Mouse (Mus musculus) megakaryocyte, embryonic 14.5 days (primary cell): ENCODE measurements around the gene Klhl26. TPM values are rescaled to one million over a fixed set of nuclear protein-coding genes. Genes with fewer than 3 reads are reported as not detected.

Experiments used
- H3K27me3 ChIP-seq: replicated peaks from 2 replicates; pipeline ENCODE3; 2012; ENCODE audit warnings: inconsistent platforms
- H3K36me3 ChIP-seq: replicated peaks from 2 replicates; pipeline ENCODE3; 2012; ENCODE audit warnings: low read length, inconsistent platforms, mixed read lengths
- H3K4me1 ChIP-seq: 2 replicates; pipeline ENCODE4 v1.6.1; 2012; ENCODE audit warnings: inconsistent platforms
- H3K4me3 ChIP-seq: replicated peaks from 2 replicates; pipeline ENCODE3; 2012; ENCODE audit warnings: moderate library complexity, mild to moderate bottlenecking, inconsistent platforms
- H3K9me3 ChIP-seq: 2 replicates; pipeline ENCODE4 v1.6.1; 2012; ENCODE audit warnings: inconsistent platforms
- FLI1 ChIP-seq: IDR thresholded peaks from 2 replicates; pipeline ENCODE4 v1.6.1; 2012; ENCODE audit warnings: low read length, inconsistent platforms, mixed read lengths
- GATA1 ChIP-seq: IDR thresholded peaks from 3 replicates; pipeline ENCODE4 v1.6.1; 2012; ENCODE audit warnings: mixed read lengths, low read length, inconsistent platforms, borderline replicate concordance
- polyA plus RNA-seq: library from polyadenylated mRNA; stranded (reverse); fragments of >175 nt; gene quantifications from 2 replicates; pipeline ENCODE4 v1.2.3, GENCODE M21; 2012; ENCODE audit warnings: low replicate concordance; ENCODE audit not compliant: insufficient read depth

Klhl26 gene
- polyA plus RNA-seq, 1 experiment = 10.3 TPM

GRCm38 (mm10) chr8:70414310-70414946 is 62.3 kb downstream of the Klhl26 start:
- Histone ChIP-seq H3K4me3 (peak overlapping the region; percentile 85), H3K36me3 (peaks cover 51% of the 10 kb centered on the region), H3K27me3 (no peaks in the 10 kb centered on the region), H3K4me1 (peaks cover 89% of the 10 kb centered on the region), H3K9me3 (no peaks in the 10 kb centered on the region)
- TF ChIP-seq GATA1 (no peak), FLI1 (no peak)

GRCm38 (mm10) chr8:70410281-70410680 is 66.5 kb downstream of the Klhl26 start:
- H3K27me3 ChIP-seq = no peaks in the 10 kb centered on the region
- peaks cover 75% of the 10 kb centered on the region for H3K4me1 ChIP-seq
- peaks cover 71% of the 10 kb centered on the region for H3K36me3 ChIP-seq
- no peak overlapping the region for H3K4me3 ChIP-seq
- H3K9me3 ChIP-seq = no peaks in the 10 kb centered on the region
- no peak for TF ChIP-seq FLI1
- no peak for TF ChIP-seq GATA1

- peaks cover 2% of the 10 kb centered on the region for H3K9me3 ChIP-seq
- TF ChIP-seq GATA1 = no peak
- no peak for TF ChIP-seq FLI1
Observed at GRCm38 (mm10) chr8:70409455-70409871, 67.3 kb downstream of the Klhl26 start.

GRCm38 (mm10) chr8:70409019-70409418 is 67.7 kb downstream of the Klhl26 start:
- no peak for TF ChIP-seq GATA1
- Histone ChIP-seq H3K27me3 (no peaks in the 10 kb centered on the region), H3K4me1 (peaks cover 68% of the 10 kb centered on the region), H3K4me3 (no peak overlapping the region), H3K36me3 (peaks cover 80% of the 10 kb centered on the region), H3K9me3 (peaks cover 6% of the 10 kb centered on the region)

More at GRCm38 (mm10) chr8:70409455-70409871, 67.3 kb downstream of the Klhl26 start:
- no peaks in the 10 kb centered on the region for H3K27me3 ChIP-seq
- no peak overlapping the region for H3K4me3 ChIP-seq
- H3K36me3 ChIP-seq = peaks cover 78% of the 10 kb centered on the region
- peaks cover 73% of the 10 kb centered on the region for H3K4me1 ChIP-seq

GRCm38 (mm10) chr8:70408301-70408700 is 68.5 kb downstream of the Klhl26 start:
- TF ChIP-seq GATA1 = no peak
- no peak for TF ChIP-seq FLI1
- no peak overlapping the region for H3K4me3 ChIP-seq
- H3K4me1 ChIP-seq = peaks cover 61% of the 10 kb centered on the region
- peaks cover 6% of the 10 kb centered on the region for H3K9me3 ChIP-seq
- no peaks in the 10 kb centered on the region for H3K27me3 ChIP-seq
- peaks cover 83% of the 10 kb centered on the region for H3K36me3 ChIP-seq

- H3K36me3 ChIP-seq = peaks cover 84% of the 10 kb centered on the region
- H3K9me3 ChIP-seq = peaks cover 6% of the 10 kb centered on the region
- H3K4me1 ChIP-seq = peaks cover 44% of the 10 kb centered on the region
- TF ChIP-seq GATA1 (no peak), FLI1 (no peak)
- H3K4me3 ChIP-seq = no peak overlapping the region
- no peaks in the 10 kb centered on the region for H3K27me3 ChIP-seq
Observed at GRCm38 (mm10) chr8:70406427-70407069, 70.2 kb downstream of the Klhl26 start.

GRCm38 (mm10) chr8:70405189-70405588 is 71.6 kb downstream of the Klhl26 start:
- Histone ChIP-seq H3K4me3 (no peak overlapping the region), H3K9me3 (peaks cover 6% of the 10 kb centered on the region), H3K4me1 (peaks cover 35% of the 10 kb centered on the region), H3K36me3 (peaks cover 82% of the 10 kb centered on the region), H3K27me3 (no peaks in the 10 kb centered on the region)
- TF ChIP-seq FLI1 = no peak
- no peak for TF ChIP-seq GATA1

GRCm38 (mm10) chr8:70404212-70404611 is 72.6 kb downstream of the Klhl26 start:
- no peaks in the 10 kb centered on the region for H3K27me3 ChIP-seq
- H3K36me3 ChIP-seq = peaks cover 83% of the 10 kb centered on the region
- no peak for TF ChIP-seq FLI1
- no peak for TF ChIP-seq GATA1
- no peak overlapping the region for H3K4me3 ChIP-seq
- H3K9me3 ChIP-seq = peaks cover 6% of the 10 kb centered on the region
- H3K4me1 ChIP-seq = peaks cover 30% of the 10 kb centered on the region

Other genes with a start within 250 kb of the Klhl26 start
- 29.7 and 31.6 TPM in 2 replicates for gene Sugp2, start 242.7 kb downstream of the Klhl26 start, polyA plus RNA-seq
- 22.2 and 27.8 TPM in 2 replicates for gene Armc6, start 242.5 kb downstream of the Klhl26 start, polyA plus RNA-seq
- gene Homer3, start 194.1 kb downstream of the Klhl26 start, polyA plus RNA-seq = 192 and 246 TPM in 2 replicates
- 29.5 and 36.4 TPM in 2 replicates for gene Ddx49, start 174.5 kb downstream of the Klhl26 start, polyA plus RNA-seq
- gene Cope, start 174.4 kb downstream of the Klhl26 start, polyA plus RNA-seq = 335 and 566 TPM in 2 replicates
- 0.55 and 1.8 TPM in 2 replicates for gene Cers1, start 161.2 kb downstream of the Klhl26 start, polyA plus RNA-seq
- 0.26 TPM in 1 of 2 replicates, not detected in the other for gene Gdf1, start 147.2 kb downstream of the Klhl26 start, polyA plus RNA-seq
- gene Upf1, start 123.7 kb downstream of the Klhl26 start, polyA plus RNA-seq = 75.0 and 100 TPM in 2 replicates
- 0.27 TPM in 1 of 2 replicates, not detected in the other for gene Comp, start 103.4 kb downstream of the Klhl26 start, polyA plus RNA-seq
- 17.9 and 34.0 TPM in 2 replicates for gene Crtc1, start 37.4 kb downstream of the Klhl26 start, polyA plus RNA-seq
- not detected in 2 replicates for gene Tmem59l, start 10.4 kb upstream of the Klhl26 start, polyA plus RNA-seq
- gene Crlf1, start 16.2 kb upstream of the Klhl26 start, polyA plus RNA-seq = not detected in 2 replicates
- 135 and 319 TPM in 2 replicates for gene Rex1bd, start 29.8 kb upstream of the Klhl26 start, polyA plus RNA-seq
- 499 and 989 TPM in 2 replicates for gene Uba52, start 33.8 kb upstream of the Klhl26 start, polyA plus RNA-seq
- gene Fkbp8, start 50.8 kb upstream of the Klhl26 start, polyA plus RNA-seq = 3,667 and 5,102 TPM in 2 replicates
- gene Kxd1, start 51.0 kb upstream of the Klhl26 start, polyA plus RNA-seq = 33.5 and 40.2 TPM in 2 replicates
- 58.8 and 65.3 TPM in 2 replicates for gene Ell, start 62.5 kb upstream of the Klhl26 start, polyA plus RNA-seq
- gene Isyna1, start 117.4 kb upstream of the Klhl26 start, polyA plus RNA-seq = 165 and 201 TPM in 2 replicates
- gene Ssbp4, start 131.9 kb upstream of the Klhl26 start, polyA plus RNA-seq = 1,561 and 3,509 TPM in 2 replicates
- 19.0 and 34.7 TPM in 2 replicates for gene Lrrc25, start 139.2 kb upstream of the Klhl26 start, polyA plus RNA-seq
- 2.5 and 4.5 TPM in 2 replicates for gene Gdf15, start 155.5 kb upstream of the Klhl26 start, polyA plus RNA-seq
- gene Pgpep1, start 183.4 kb upstream of the Klhl26 start, polyA plus RNA-seq = 10.2 and 10.5 TPM in 2 replicates
- 103 and 569 TPM in 2 replicates for gene Lsm4, start 196.3 kb upstream of the Klhl26 start, polyA plus RNA-seq
- 972 and 2,520 TPM in 2 replicates for gene Jund, start 222.0 kb upstream of the Klhl26 start, polyA plus RNA-seq
- not detected in 2 replicates for gene Iqcn, start 226.5 kb upstream of the Klhl26 start, polyA plus RNA-seq
- gene Gm3336, start 241.6 kb upstream of the Klhl26 start, polyA plus RNA-seq = 0.26 TPM in 1 of 2 replicates, not detected in the other
- gene Pde4c, start 246.8 kb upstream of the Klhl26 start, polyA plus RNA-seq = 0.03 TPM in 1 of 2 replicates, not detected in the other